ENCODE assay signal across 8 mouse cellular contexts in the genomic region with DNA sequence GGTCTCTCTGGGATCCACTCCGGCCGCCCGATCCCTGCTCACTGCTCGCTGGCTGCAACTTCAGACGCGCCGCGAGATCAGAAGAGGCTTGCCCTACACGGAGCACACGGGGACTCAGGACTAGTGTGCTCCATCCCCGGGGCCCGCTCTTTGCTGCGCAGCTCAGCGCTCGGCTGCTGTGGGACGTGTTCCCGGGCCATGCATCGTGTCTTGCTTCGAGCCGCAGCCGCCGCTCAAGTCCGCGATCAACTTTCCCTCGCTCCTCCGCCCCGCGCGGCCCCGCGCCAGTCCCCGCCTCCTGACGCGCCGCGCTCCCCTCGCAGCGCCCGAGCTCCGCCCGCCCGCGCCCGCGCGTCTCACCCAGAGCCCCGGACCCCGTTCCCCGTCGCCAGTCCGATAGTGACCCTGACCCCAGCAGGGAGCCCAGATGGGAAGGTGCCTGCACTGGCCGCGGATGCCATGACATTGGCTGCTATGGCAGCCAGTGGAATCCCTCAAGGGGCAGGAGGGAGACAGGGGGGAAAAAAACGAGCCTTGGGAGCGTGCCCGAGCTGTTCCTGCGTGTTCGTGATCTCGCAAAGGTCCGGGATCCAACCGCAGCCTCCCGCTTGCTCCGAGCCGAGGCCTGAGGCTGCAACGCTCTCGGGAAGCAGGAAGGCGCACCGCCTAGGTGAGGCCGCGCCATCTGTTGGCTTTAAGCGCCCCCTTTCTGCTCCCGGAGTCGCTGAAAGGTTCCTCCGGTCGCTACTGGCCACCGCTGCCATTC. TPM values are rescaled to one million over a fixed set of nuclear protein-coding genes. Genes with fewer than 3 reads are reported as not detected.
DNase-seq lines count a peak whose midpoint lies in the region; ATAC-seq and TF ChIP-seq lines count a peak whose summit lies in the region.

No protein-coding gene starts in this region.

- no peak overlapping the region for H3K27ac ChIP-seq in hindbrain, postnatal 0 days

- DNase-seq in adrenal gland, adult 2 months = peak; percentile 76
- peak; percentile 54 to 66 for DNase-seq in cerebellum, postnatal 36 days
- peak; percentile 73 for DNase-seq in gastrocnemius, postnatal 10 days
- DNase-seq in hindbrain, postnatal 0 days (ENCODE audit: low spot score) = peak; percentile 84
- DNase-seq in left cerebral cortex, postnatal 4 days = peak; percentile 62
- DNase-seq in right cerebral cortex, postnatal 25 days = peak; percentile 59

- no peaks in the 10 kb centered on the region for H3K9me3 ChIP-seq in hindbrain, postnatal 0 days (ENCODE audit: low read length)

- TF ChIP-seq CTCF in hindbrain, postnatal 0 days (IDR thresholded peaks at IDR 0.05; ENCODE audit: low read depth) = peak; percentile 85

- peak overlapping the region; percentile 56 for H3K4me3 ChIP-seq in hindbrain, postnatal 0 days (ENCODE audit: low read length)

- peaks cover 36% of the 10 kb centered on the region for H3K27me3 ChIP-seq in hindbrain, postnatal 0 days (ENCODE audit: insufficient read depth, low read length)

- H3K4me2 ChIP-seq in hindbrain, postnatal 0 days (ENCODE audit: low read depth, low read length) = peak overlapping the region; percentile 99

- peaks cover 9% of the 10 kb centered on the region for H3K4me1 ChIP-seq in hindbrain, postnatal 0 days (ENCODE audit: insufficient read depth, low read length)

- peak overlapping the region; percentile 52 for H3K9ac ChIP-seq in hindbrain, postnatal 0 days (replicated peaks; ENCODE audit: low read length)

- ATAC-seq in hindbrain, postnatal 0 days = peak; percentile 64
- ATAC-seq in megakaryocyte progenitor cell, adult 5-6 weeks (replicated peaks; ENCODE audit: poor library complexity) = peak; percentile 49; the same call in 1 of the 2 replicates
- ATAC-seq in activated CD4-positive, CD25-positive, alpha-beta regulatory T cell, adult 4 months = no peak

- intact Hi-C loops in left cerebral cortex, postnatal 4 days (cut with DNase I) = loop anchor here (5.0 to 10.0 kb wide), 2 partner anchors 152 to 265 kb away; no protein-coding TSS in a partner anchor

- WGBS in hindbrain, postnatal 0 days = under 1% methylated on average over 72 of the region's 76 CpGs

- H3K36me3 ChIP-seq in hindbrain, postnatal 0 days (ENCODE audit: insufficient read depth, low read length) = no peaks in the 10 kb centered on the region

RNA-seq across cellular contexts. Expression of a gene that starts 9.1 kb away (rescaled TPM):
- total RNA-seq in adrenal gland, adult 2 months (2021) = 1 to 10 TPM in 1 of 2 experiments, under 1 TPM in 1; 0.90 to 1.1 TPM
- polyA plus RNA-seq in adrenal gland, adult 2 months (2012; rRNA removed) = 1.4 and 2.1 TPM in 2 replicates
- 1 to 10 TPM; 3.1 to 4.2 TPM for total RNA-seq in gastrocnemius, postnatal 10 days (2021)
- 20.6 and 31.8 TPM in 2 replicates for total RNA-seq in hindbrain, postnatal 0 days (2014; rRNA removed)
- 3.5 and 4.0 TPM in 2 replicates for polyA plus RNA-seq in hindbrain, postnatal 0 days (2015; fragmentation: Nextera tagmentation; extraction: Ambion mirVana)
- total RNA-seq in left cerebral cortex, postnatal 4 days (2021) = 1 to 10 TPM; 1.3 to 1.8 TPM
- 0.07 and 0.22 TPM in 2 replicates for total RNA-seq in megakaryocyte progenitor cell, adult 5-6 weeks (2015)
- 0.03 and 0.21 TPM in 2 replicates for total RNA-seq in megakaryocyte progenitor cell, adult 5-6 weeks (2017)
- 1 to 10 TPM; 4.0 to 5.5 TPM for polyA plus RNA-seq in activated CD4-positive, CD25-positive, alpha-beta regulatory T cell, adult 4 months (2017; shearing (Covaris generic))
